Mouse (Mus musculus) left cerebral cortex, postnatal 36 days (tissue): ENCODE data around the gene Mxd1. TPM values are rescaled to one million over a fixed set of nuclear protein-coding genes. Genes with fewer than 3 reads are reported as not detected.

ENCODE experiments used
- DNase-seq, 2 experiments: peaks; one replicate each; pipeline ENCODE4 v3.0.0; 2021 to 2022; ENCODE audit warnings: low spot score in 2 of 2, mixed read lengths in 1 of 2
- intact Hi-C: fragments of 180-260 bp; cut with DNase I; formaldehyde crosslinking; loops from one replicate; pipeline ENCODE4 v1.15.1; 2025
- total RNA-seq, 2 experiments: library from RNA; stranded (reverse); gene quantifications; 2 replicates each; pipeline ENCODE4 v1.2.3; 2021

Gene Mxd1
- total RNA-seq = 10 to 100 TPM; 24.5 to 25.9 TPM

DNA sequence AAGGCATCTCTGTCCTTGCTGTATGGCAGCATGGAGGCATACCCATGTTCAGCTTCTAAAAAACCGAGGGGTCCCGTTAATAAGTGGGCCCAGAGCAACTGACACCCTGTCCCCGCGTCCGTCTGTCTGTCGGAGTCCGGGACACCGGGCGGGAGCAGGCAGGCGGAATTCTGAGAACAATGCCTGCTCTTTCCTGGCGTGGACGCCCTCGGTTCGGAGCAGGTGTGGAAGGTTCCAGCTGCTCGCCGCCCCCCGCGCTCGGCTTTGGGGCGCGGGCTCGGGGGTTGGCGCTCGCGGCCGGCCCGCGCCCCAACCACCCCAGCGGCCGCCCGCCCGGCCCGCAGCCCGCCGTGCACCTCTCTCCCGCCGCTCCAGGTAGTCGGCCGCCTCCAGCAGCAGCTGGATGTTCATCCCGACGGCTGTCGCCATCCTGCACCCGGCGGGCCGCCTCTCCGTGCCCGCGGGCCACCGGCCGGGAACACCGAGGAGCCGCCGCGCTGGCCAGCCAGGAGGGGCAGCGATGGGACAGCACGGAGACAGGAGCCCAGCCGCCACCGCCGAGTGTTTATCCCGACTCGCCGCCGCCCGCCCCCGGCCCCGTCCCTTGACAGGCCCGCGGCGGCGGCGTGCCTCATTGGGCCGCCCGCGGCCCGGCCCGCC, at the start of gene Mxd1:
TSS of gene Mxd1 (minus strand) at position 582 of the 660 bp plus-strand sequence.
- no peak for DNase-seq
- intact Hi-C loops = loop anchor here (5.0 kb wide), 2 partner anchors 141 to 196 kb away; partner anchors contain the start of gene Pcbp1

DNA sequence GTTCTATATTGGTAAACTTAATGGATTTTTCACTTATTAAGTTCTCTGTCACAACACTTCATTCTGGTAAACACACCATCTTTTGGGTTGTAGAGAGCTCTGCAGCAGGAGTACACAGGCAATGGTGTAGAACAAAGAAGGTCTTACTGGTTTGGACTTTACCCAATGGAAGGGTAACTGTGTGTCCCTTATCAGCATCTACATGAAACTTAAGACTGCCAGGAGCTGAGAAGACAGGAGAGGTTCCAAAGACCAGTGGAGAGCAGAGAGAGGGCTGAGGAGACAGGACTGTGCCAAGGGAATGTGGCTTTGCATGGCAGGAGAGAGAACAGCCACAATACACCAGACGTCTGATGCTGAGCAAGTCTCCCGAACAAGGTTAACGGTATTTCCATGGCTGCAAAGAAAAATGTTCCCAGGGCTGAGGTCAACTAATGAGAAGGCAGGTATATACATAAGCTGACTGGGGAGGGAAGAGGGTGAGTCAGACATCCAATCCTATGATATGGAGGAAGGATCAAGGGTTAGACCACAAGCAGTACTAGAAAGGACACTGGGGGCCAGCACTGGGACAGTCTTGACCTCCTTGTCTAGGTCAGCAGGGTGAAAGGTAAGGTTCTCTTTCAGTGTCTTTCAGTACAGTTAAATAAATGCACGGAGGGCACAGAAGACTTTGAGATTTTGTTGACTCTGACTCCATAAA, 39.3 kb upstream of the Mxd1 start:
- no peak for DNase-seq
- intact Hi-C loops = no loop called here

DNA sequence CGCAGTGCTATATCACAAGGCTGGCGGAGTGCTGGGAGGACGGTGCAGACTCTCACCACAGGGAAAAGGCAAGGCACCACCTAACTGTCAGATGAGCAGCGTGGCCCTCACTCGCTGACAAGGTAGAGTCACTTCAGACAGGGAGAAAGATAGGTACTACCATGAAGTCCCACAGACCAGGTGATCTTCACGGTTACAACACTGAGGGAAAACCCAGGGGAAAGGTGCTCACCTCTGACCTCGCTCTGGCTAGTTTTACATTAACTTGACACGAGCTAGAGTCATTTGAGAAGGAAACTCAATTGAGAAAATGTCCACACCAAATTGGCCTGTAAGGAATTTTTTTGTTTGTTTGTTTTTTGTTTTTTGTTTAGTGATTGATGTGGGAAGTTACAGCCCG, 33.6 kb upstream of the Mxd1 start:
- intact Hi-C loops = no loop called here
- DNase-seq = no peak

DNA sequence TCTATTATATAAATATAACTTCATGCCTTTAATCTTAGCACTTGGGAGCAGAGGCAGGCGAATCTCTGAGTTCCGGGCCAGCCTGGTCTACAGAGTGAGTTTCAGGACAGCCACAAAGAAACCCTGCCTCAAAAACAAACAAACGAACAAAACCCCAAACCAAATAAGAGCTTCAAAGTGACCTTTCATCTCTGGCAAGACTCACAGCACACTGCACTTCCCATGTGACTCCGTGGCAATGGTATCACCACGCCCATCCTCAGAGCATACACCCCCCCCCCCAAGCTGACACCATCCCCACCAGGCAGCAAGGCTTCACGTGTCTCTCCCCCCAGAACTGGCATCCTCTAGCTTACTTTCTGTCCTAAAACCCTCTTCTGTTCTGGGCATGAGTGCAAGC, 28.9 kb upstream of the Mxd1 start:
- intact Hi-C loops = no loop called here
- DNase-seq = no peak

DNA sequence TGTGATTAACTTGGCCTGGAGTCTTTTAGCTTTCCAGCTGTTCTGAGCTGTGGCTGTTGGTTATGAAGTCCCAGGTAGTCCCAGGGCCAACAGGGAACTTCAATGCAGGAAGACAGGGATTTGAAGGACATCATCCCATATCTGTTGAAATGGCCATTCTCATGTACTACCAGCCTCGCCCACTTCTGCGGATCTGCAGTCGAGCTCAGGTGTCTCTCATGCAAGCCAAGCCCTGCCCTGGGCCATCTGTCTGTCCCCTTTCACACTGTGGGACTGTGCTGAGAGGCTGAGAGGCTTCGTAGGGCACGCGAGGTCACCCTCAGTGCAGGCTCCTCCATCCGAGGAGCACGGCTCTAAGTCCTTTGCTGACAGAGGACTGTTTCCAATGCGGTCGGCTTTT, 27.3 kb upstream of the Mxd1 start:
- intact Hi-C loops = no loop called here
- no peak for DNase-seq

DNA sequence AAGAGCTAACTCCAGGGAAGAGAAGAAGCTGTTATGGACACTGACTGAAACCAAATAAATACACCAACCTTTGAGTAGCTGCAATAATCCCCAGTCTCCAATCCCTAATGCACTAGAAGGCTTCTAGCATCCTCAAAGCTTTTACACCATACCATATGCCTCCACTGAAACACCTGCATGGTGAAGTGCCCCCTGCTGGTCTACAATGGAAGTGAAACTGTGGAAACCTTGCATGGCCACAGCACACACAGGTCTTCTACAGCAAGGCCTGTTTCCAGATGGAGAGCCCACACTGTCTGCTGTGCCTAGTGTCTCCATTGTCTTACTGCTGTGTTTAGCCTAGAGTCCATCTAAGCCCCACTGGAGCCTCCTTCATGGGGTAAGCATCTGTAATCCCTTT, 25.5 kb upstream of the Mxd1 start:
- intact Hi-C loops = no loop called here
- DNase-seq = peak; percentile 37 to 39

DNA sequence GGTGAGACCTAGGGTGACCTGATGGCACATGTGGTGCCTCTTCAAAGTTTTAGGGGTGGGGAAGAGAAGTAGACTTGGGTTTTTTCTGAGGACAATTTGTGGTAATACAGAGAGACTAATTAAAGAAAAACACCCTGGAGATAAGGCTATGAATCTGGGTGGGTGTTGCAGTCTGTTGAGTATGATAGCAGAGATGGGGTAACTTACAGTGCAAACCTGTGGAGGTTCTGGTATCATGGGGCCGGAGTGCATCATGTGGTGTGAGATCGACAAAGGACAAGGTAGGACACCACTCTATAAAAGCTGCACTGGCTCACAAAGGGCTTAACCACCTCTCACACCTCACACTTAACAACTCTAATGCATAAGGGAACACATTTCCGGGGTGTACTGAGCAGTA, 20.7 kb upstream of the Mxd1 start:
- intact Hi-C loops = no loop called here
- DNase-seq = no peak

DNA sequence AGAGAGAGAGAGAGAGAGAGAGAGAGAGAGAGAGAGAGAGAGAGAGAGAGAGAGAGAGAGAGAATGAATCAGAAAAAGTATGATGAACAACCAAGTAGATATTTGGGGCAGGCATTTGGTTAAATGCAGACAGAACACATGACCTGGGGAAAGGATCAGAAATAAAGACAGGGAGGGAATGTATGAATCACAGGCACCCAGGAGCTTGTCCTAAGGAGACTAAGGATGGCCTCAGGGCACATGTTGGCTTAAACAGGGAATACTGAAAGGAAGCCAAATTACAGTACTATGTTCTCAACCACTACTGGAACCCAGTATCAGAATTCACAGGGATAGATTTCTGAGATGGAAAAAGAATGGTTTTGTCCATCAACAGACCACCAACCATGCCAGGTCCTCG, 18.0 kb upstream of the Mxd1 start:
- intact Hi-C loops = no loop called here
- DNase-seq = no peak

DNA sequence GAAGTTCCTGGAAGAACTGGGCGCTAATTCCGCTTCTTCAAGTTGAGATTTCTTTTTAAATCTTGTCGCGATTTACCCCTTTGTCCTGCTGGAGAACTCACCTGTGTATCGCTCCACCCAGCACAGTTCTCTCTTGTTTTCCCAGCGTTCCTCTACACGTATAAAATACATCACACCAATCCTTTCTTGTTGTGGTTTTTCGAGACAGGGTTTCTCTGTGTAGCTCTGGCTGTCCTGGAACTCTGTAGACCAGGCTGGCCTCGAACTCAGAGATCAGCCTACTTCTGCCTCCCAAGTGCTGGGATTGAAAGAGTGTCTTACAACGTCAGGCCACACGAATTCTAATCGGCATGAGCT, 15.7 kb upstream of the Mxd1 start:
- no peak for DNase-seq
- intact Hi-C loops = no loop called here

DNA sequence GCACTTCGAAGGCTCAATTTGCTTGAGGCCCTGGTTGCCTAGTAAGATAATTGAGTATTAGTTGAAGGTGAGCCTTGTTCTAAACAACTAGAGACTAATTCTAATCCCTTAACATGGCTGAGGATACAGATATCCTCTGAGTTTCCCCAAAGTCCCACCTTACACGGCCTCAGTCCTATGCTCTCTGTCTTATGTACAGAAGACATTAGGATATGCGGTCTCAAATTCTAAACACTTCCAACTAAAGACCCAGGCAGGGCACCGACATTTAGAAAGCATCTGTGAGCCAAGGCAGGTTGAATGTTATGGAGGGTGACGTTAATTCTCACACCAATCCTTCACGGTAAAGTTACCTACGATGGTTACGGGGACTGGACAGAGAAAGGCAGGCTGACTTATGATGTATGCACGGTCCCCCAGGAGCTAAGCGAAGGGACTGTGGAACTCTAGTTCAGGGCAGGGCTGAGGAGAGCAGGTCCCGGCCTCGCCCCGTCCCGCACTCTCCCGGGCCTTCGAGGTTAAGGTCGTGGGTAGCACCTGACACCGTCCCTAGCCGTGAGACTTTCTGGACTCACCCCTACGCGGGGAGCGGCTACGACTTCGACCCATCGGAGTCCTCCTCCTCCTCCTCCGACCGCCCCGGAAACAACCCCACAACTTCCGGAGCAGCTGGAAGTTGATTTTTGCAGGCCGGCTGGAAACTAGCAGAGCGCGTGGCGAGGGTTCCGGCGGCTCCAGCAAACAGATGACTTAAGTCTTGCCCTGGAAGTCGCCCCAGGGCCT, 15.1 kb upstream of the Mxd1 start, which contains the start of gene Snrnp27:
TSS of gene Snrnp27 (minus strand) at position 651 of the 783 bp plus-strand sequence.
- intact Hi-C loops = no loop called here
- DNase-seq = peak; percentile 91 to 92

DNA sequence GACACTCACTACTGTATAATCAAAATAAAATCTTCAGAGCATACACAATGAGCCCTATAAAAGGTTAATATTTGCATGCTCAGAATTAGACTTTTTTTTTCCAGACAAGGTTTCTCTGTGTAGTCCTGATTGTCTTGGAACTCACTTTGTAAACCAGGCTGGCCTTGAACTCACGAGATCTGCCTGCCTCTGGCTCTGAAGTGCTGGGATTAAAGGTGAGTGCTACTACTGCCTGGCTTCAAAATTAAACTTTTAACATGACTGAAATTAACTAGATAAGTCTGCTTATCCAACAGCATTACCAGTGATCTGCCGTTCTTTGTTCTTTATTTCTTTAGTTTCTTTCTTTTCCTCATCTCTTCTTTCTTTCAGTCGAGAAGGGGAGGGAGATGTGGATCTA, 12.3 kb upstream of the Mxd1 start:
- intact Hi-C loops = no loop called here
- no peak for DNase-seq

DNA sequence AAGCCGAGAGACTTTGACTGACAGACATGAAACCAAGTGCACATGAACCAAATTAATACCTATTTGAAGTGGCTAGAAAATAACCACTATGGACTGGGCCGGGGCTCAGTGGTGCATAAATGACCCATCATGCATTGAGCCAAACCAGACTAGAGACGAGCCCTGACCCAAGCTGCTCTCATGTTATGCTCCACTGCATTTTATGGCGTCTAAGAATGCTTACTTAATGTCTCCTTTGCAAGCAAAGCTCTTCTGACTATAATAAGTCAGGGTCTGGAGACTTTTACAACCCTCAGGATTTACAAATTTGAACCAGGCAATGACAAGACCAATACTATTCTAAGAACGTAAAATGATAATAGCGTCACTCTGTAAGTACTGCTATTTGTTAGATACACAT, 9.4 kb upstream of the Mxd1 start:
- no peak for DNase-seq
- intact Hi-C loops = loop anchor here (10.0 kb wide), 1 partner anchor 244 kb away; the partner anchor contains the start of gene C87436

DNA sequence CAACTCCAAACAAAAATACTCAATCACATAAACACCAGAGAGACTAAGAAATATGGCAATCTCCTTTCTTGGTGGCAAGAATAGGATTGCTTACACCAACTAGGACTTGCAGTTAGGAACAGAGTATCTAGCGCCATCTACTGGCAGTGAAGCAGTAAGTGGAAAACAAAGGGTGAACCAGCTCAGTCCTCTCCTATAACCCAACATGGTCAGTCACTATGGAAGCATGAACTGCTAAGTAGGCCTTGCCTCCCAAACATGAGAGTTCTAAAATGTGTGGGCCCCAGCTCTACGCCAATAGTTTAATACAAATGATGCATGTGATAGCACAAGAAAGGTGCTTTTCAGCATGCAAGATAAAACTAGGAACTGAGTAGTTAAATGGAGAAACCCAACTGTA, 1.9 kb upstream of the Mxd1 start:
- intact Hi-C loops = loop anchor here (2.0 to 10.0 kb wide), 3 partner anchors 126 to 236 kb away; partner anchors contain the start of gene C87436
- peak in 1 of 2 experiments; percentile 42 for DNase-seq

DNA sequence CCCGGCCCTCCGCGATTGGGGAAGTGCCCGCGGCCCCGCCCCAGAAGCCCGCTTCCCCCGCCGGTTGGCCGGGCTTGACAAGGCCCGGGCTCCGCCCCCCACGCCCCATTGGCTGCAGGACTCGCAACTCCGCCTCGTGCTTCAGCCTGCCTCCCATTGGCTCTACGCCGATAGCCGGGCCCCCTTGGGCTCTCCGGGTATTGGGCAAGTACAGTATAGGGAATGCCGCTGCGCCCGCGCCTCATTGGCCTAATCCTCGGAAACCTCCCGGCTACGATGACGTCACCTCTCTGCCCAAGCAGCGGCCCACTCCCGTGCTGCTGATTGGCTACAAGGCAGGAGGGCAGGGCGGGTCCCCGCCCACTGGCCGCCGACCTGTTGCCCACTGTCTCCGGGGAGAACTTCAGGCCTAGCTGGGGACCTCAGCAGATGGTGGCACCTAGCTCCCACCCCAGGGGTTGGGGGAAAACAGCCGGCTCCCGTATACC, 323 bp upstream of the Mxd1 start:
- peak; percentile 100 for DNase-seq
- intact Hi-C loops = loop anchor here (5.0 kb wide), 2 partner anchors 142 to 197 kb away; partner anchors contain the start of gene Pcbp1

DNA sequence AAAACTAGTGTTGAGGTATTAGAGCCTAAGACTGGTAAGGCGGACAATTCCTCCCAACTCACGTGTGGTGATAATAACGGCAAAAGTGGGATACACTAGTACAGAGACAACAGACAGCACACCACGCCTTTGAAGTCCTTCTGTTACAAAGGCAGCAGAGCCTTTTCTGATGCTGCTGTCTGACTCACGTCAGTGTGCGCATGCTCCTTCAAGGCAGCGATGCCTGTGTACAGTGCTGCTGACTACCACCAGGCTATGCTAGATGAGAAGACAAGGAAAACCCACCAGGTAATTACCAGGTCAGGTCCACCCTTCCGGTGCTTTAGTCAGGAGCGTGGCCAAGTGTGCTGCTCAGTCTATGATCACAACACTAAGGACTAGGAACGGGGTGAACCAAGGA, 1.9 kb downstream of the Mxd1 start:
- DNase-seq = no peak
- intact Hi-C loops = loop anchor here (5.0 kb wide), 2 partner anchors 140 to 195 kb away; partner anchors contain the start of gene Pcbp1

DNA sequence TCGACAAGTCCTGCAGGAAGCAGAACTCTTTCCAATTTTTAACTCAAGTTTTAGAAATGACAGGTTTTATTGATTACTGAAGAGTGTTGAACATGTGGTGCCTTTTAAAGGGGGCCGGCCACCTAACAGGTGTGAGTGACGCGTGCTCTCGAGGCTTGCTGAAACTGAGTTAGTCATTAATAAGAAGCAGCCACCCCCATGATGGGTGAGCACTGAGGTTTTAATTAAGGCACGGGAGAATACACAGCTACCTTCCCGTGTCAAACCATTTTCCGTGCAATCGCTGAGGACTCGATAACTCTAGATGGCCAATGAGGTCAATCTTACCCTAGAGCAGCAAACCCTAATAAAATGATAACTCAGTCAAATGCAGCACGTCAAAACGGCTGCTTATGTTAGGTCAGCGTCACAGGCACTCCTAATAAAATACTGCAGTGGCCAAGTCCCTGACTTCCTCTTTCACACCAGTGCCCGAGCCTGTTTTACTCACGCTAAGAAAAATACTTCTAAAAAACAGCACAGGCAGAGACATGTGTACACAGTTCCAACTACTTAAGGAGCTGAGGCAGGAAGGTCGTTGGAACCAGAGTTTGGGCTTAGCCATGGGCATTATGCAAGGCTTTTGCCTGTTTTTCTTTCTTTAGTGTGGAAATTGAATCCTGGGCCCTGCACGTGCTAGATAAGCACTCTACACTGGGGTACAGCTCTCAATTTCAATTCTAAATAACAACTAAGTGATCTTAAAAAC, 3.2 kb downstream of the Mxd1 start:
- intact Hi-C loops = loop anchor here (5.0 kb wide), 2 partner anchors 138 to 193 kb away; partner anchors contain the start of gene Pcbp1
- no peak for DNase-seq

DNA sequence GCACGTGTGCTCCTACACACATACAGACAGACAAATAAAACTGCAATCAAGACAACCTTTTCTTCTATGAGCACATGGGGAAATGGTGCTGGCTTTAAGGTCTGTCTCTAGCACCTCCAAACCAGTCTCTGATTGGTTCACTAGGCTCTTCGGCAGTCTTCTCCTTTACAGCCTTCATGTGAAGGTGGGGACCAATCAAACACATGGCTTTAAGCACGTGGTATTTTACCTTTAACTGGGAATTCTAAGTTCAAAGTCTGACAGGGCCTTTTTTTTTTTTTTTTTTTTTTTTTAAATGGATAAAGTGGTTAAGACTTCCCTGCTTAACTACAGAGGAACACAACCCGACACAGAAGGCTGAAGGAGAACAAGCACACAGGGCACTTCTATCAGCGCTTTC, 3.9 kb downstream of the Mxd1 start:
- intact Hi-C loops = loop anchor here (5.0 kb wide), 2 partner anchors 138 to 193 kb away; partner anchors contain the start of gene Pcbp1
- no peak for DNase-seq

DNA sequence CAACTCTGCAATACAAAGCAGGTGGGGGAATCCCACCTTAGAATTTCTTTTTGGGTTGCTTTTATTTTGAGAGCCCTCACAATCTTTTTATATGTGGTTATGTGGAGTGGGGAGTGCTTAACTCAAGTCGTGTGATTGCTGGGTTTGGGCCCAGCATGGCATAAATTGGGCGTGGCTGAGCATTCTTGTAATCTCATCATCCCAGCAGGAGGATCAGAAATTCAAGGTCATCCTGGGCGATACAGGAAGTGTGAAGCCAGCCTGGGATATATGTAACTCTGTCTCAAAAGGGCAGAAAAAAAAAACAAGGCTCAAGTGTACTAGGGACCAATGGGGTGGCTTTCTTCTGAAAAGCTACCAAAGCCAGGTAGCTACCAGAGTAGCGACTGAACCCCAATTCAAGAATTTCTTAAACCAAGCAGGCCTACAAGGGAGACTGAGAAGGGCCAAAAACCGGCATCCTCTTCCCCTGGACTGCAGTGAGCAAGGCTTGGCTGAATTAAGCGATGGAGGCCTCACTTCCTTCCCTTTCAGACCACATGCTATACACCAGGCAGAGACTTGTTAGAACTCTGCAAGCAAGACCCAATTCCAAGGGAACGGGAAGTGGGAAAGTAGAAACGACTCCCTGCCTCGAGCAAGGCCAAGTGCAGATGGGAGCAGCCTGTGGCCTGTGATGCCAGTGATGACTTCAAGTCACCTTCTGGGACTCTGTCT, 8.6 kb downstream of the Mxd1 start:
- DNase-seq = no peak
- intact Hi-C loops = loop anchor here (5.0 kb wide), 1 partner anchor 63 kb away; no protein-coding TSS in a partner anchor

DNA sequence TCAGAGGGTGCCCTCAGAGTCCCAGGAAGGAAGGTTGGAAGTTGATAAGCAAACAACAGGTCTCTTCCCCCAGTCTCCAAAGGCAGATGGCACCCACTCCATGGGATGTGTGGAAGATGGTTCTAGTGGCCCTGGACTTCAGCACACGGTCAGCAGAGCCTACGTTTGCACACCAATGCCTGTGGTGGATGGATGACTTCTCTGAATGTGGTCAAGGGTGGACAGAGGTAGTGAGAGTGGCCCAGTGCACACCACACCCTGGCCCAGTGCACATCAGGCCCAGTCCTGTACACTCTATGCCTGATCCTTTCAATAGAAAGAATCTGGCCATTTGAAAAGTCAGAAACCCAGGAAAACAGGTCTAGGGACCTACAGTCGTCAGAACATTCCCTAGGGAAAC, 10.5 kb downstream of the Mxd1 start:
- DNase-seq = no peak
- intact Hi-C loops = no loop called here
